Mouse (Mus musculus) mouse embryonic stem cell (cell line): Measurements from ENCODE around the gene Uggt2.

ENCODE experiments used
- in situ Hi-C, 2 experiments: fragments of 300-500 bp; cut with MboI; formaldehyde crosslinking; loops; 1 replicate in 1 of 2; 3 replicates in 1 of 2; pipeline ENCODE4 v1.14.3; 2019 to 2020; ENCODE audit warnings: low sequenced_read_pairs in 2 of 2, low pct_unique_long_range_greater_than_20kb in 1 of 2, mixed read lengths in 1 of 2; ENCODE audit not compliant: unreplicated experiment in 1 of 2

Gene Uggt2

DNA sequence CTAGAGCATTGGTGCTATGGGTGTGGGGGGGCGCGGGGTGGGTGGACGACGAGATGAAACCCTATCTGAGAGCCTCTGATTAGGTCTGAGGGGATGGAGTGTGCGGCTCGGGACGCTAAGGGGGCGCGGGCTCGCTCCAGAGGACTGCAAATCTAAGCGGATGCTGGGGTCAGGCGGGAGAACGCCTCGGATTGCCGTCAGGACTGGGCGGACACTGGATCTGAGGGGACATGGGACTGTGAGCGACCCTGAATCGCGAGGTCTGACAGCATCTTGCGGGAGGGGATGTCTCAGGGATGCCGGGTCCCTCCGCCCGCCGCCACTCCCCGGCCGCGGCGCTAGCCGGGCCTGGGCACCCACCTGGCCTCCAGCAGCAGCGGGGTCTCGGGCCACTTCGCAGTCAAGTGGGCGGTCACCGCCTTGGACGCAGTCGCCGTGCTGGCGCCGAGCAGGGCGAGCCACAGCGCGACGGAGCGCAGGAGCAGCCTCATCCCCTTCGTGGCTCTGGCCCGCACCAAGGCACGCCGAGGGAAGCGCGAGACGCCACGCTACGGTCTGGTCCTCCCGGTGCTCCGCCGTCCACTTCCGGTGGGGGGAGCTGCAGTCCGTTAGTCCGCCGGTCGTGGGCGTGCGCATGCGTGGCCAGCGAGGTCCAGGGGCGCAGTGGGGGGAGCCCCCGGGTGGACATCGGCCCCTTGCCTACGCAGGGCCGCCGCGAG, at the start of gene Uggt2:
Gene Uggt2 (minus strand): TSS at position 580 of the 719 bp plus-strand sequence.
- in situ Hi-C loops: no loop called here

GRCm38 (mm10) chr14:119139381-119139950, 40.2 kb upstream of the Uggt2 start:
- in situ Hi-C loops: no loop called here

- in situ Hi-C loops: no loop called here
Measured at GRCm38 (mm10) chr14:119138786-119139100, 39.5 kb upstream of the Uggt2 start.

DNA sequence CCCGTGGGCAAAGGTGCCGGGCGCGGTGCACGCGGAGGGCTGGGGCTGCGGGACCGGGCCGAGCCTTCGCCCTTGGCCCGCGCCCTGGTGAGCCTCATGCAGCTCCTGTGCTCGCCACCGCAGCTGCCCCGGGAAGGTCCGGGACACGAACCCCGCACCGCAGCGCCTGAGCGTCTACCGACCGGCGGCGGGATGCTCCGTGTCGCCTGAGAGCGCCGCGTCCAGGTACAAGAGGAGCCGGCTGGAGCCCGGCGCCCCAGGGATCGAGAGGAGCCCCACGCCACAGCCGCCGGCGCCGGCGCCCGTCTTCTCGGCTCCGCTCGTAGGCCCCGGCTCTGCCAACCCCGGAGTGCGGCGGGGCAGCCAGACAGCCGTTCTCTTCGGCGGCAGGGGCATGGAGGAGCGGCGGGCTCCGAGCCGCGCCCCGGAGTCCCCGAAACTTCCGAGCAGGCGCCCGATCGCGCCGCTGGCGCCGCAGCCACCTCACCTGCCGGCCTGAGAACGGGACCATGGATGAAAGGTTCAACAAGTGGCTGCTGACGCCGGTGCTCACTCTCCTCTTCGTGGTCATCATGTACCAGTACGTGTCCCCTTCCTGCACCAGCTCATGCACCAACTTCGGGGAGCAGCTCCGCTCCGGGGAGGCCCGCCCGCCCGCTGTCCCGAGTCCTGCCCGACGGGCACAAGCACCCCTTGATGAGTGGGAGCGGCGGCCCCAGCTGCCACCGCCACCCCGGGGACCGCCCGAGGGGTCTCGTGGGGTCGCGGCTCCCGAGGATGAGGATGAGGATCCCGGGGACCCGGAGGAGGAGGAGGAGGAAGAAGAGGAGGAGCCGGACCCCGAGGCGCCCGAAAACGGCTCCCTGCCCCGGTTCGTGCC, 38.9 kb upstream of the Uggt2 start, which contains the start of gene Hs6st3:
Gene Hs6st3 (plus strand): TSS at position 436 of the 880 bp plus-strand sequence.
- in situ Hi-C loops: no loop called here

- in situ Hi-C loops: no loop called here
Measured at GRCm38 (mm10) chr14:119137512-119137905, 38.3 kb upstream of the Uggt2 start.

DNA sequence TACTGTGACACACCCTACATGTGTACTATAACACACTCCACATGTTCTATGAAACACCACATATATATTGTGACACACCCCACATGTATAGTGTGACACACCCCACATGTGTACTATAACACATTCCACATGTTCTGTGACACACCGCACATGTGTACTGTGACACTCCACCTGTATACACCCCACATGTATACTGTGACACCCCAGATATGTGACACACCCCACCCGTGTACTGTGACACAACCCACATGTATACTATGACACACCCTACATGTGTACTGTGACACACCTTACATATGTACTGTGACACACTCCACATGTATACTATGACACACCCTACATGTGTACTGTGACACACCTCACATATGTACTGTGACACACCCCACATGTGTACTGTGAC, 28.1 kb upstream of the Uggt2 start:
- in situ Hi-C loops: no loop called here

DNA sequence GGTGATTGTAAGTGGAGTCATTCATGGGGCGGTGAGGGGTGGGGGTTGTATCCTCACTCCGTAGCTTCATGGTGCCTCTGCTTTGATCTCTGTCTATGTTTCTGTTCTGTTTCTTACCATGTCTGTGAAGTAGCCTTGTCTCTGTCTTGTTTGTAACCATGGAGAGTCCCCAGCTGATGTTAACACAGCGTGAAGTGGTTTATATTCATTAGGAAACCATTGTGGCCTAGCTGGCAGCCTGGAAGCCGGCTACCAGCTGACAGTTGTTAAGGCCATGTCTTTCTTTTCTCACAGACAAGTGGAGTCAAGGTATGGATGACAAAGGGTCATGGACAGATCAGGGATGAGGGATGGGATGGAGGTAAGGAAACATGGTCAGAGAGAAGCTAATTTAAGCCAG, 26.6 kb upstream of the Uggt2 start:
- in situ Hi-C loops: no loop called here

DNA sequence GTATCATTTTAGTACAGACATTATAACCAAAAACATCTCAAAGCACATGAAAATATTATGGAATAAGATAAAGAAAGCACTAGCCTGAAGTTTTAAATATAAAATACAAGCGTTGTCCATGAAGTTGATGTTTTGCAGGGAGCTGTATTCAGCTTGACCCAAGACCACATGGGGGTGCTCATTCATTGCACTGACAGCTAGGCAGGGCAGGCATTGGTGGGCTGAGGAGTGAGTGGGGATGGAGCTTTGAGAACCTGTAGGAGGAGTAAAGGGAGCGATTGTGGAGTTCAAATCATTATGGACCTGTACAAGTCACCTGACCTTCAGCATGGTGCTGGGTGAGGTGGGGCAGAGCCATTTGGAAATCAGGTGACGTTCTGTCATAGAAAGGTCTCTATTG, 24.8 kb upstream of the Uggt2 start:
- in situ Hi-C loops: no loop called here

- in situ Hi-C loops: no loop called here
Measured at GRCm38 (mm10) chr14:119123582-119123981, 24.4 kb upstream of the Uggt2 start.

DNA sequence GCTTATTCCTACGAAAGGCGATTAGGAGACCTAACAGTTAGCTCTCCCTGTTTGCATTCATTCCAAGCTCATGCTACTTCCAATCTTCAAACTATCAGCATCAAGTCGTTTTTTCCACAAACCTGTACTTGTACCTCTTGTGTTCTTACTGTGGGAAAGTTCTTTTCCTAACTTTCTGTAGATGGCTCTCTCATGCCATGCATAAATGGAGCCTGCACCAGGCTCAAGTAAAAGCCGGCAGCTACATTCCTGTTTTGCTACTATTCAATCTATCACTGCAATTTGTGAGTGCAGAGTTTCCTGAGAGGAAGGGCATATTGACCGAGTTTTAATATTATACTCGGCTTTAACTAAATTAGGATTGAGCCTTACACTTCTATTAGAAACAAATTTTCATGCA, 13.3 kb upstream of the Uggt2 start:
- in situ Hi-C loops: no loop called here

- in situ Hi-C loops: no loop called here
Measured at GRCm38 (mm10) chr14:119109776-119110218, 10.6 kb upstream of the Uggt2 start.

DNA sequence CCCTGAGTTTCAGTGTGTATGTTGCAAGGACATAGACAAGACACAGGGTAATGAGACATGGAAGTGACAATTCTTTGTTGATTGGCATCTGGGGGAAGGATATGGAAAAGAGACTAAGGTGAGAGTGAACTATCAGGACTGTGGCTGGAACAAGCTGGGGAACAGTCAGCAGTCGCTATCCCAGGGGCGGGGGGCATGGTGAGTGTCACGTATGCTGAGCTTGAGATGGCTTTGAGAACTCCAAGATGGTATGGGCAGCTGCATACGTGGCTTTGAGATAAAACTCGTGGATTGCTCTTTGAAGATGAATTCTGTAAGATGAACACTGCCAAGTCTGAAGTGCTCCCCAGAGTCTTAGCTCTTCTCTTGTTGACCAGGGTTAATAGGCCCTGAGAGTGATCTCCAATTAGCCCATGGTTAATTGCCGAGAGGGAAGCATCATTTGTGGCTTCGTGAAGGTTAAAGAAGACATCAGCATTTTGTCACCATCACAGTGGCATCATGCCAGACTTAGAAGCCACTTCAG, 9.6 kb upstream of the Uggt2 start:
- in situ Hi-C loops: no loop called here

DNA sequence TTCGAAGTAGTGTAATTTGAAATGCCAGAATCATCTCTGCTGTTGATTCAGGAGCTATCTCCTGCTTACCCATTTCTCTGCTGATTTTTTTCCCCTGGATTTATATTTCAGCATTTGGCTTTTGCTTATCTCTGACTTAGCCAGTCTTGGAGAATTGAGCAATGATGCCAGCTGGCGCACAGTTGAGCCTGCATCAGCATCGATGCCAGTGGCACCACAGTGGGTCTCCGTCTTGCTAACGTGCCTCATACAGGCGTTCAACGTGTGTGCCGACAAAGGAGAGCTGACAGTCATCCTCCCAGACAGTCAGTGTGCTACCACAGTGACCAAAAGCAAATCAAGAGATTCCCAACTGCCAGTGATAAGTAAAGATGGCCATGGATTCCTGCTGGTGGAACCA, 8.4 kb upstream of the Uggt2 start:
- in situ Hi-C loops: no loop called here

DNA sequence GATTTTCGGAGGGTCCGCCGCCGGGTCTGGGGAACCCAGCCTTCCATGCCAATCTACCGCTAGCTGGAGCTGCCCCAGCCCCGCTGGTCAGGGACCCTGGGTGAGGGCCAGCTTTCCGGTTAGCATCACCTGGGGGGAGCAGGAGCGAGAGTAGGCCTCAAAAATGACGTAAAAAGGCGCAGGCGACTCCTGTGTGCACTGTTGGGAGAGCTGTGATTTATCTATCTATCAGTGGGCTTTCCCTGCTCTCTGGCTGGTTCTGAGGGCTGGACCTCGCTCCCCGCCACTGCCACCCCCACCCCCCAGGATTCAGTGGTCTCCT, 301 bp upstream of the Uggt2 start:
- in situ Hi-C loops: no loop called here

DNA sequence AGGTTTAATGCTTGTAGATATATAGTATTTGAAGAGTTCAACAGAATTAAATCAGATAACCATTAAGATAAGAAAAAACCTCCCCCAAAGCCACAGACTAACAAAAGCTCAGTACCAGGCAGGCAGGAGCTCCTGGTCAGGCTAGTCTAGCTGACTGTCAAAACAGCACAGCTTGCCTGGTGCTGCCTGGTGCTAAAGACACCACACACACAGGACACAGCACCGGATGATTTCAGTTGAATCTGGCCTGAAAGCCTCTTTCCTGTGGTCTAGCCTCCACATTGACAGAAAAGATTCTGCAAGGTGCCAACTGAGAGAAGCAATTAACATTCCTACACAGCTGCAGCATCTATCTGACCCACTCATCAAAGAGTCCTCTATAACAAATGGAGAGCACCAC, 37.4 kb downstream of the Uggt2 start:
- in situ Hi-C loops: no loop called here

DNA sequence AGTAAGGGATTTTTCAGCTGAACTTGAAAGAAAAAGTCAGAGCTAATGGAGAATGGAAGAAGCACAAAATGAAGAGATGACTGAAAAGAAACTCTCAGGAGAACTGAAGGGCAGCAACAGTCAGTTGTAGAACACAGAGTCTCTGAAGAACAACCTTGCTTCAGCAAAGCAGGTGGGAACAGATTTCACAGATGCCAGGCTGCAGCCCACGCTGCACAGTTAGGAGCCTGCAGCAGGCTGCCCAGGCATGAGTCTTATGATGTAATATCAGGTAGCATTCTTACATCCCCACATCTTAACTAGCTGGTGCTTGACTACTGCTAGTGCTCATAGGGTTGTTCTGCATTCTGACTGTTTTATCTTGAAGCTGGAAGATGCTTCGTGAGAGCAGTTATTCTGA, 38.5 kb downstream of the Uggt2 start:
- in situ Hi-C loops: no loop called here

- in situ Hi-C loops: no loop called here
Measured at GRCm38 (mm10) chr14:119057014-119057413, 42.2 kb downstream of the Uggt2 start.

- in situ Hi-C loops: no loop called here
Measured at GRCm38 (mm10) chr14:119052969-119053368, 46.3 kb downstream of the Uggt2 start.

GRCm38 (mm10) chr14:119052361-119052760, 46.9 kb downstream of the Uggt2 start:
- in situ Hi-C loops: no loop called here
